Mouse (Mus musculus): ENCODE data around the gene Hnrnpul1.
"Not testable (repeated sequence)": the region's sequence is repeated elsewhere in the genome, so short reads cannot be mapped to it uniquely, and the experiment has no call there.

The Hnrnpul1 gene

GRCm38 (mm10) chr7:25780753-25781152 is 26.2 kb upstream of the Hnrnpul1 start:
- CTCF ChIA-PET = no interaction called here

GRCm38 (mm10) chr7:25780021-25780420 is 25.5 kb upstream of the Hnrnpul1 start:
- CTCF ChIA-PET = no interaction called here

GRCm38 (mm10) chr7:25768229-25768628 is 13.7 kb upstream of the Hnrnpul1 start:
- CTCF ChIA-PET = no interaction called here

DNA sequence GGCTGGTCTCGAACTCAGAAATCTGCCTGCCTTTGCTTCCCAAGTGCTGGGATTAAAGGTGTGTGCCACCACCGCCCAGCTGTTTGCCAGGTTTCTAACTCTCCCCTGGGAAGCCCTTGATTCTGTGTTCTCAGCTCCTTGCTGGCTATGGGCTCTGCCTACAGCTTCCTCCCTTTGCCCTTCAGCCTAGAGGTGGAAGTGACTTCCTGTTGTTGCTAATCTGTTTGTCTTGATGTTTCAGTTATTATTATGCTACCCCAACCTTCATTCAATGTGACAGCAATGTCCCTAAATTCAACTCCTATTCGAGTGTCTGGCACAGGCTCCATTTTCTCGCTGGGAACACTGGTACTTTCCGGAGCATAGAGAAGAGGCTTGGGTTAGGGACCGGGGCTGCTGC is 11.6 kb upstream of the Hnrnpul1 start:
- CTCF ChIA-PET = interaction anchor here (0.6 kb wide), 1 partner anchor 45 kb away, joined by 3 read pairs; no protein-coding TSS in a partner anchor

DNA sequence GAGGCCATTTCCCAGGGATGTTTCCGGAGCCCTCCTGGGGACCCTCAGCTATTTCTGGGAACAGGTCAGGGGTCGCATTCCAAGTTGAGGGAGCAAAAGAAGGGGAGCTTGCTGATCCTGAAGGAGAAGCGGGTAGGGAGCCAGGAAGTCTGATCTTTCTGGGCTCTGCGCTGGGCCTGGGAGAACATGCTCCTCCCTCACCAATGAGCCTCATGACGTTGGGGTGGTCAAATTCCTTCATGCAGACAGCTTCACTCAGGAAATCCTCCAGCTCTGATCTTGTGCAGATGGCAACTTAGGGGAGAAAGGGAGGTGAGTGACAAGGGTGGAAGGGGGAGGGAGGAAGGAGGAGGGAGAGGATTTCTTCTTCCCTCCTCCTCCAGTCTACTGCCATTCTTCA is 9.7 kb upstream of the Hnrnpul1 start:
- CTCF ChIA-PET = interaction anchor here (0.6 kb wide), 1 partner anchor 10 kb away, joined by 4 read pairs; no protein-coding TSS in a partner anchor

- CTCF ChIA-PET = no interaction called here
Measured at GRCm38 (mm10) chr7:25763678-25764077, 9.1 kb upstream of the Hnrnpul1 start.

GRCm38 (mm10) chr7:25761354-25761753 is 6.8 kb upstream of the Hnrnpul1 start:
- CTCF ChIA-PET = interaction anchor here (0.6 kb wide), 1 partner anchor 63 kb away, joined by 6 read pairs; no protein-coding TSS in a partner anchor

- CTCF ChIA-PET = interaction anchor here (0.6 kb wide), 1 partner anchor 16 kb away, joined by 3 read pairs; no protein-coding TSS in a partner anchor
Measured at GRCm38 (mm10) chr7:25756011-25756410, 1.5 kb upstream of the Hnrnpul1 start.

DNA sequence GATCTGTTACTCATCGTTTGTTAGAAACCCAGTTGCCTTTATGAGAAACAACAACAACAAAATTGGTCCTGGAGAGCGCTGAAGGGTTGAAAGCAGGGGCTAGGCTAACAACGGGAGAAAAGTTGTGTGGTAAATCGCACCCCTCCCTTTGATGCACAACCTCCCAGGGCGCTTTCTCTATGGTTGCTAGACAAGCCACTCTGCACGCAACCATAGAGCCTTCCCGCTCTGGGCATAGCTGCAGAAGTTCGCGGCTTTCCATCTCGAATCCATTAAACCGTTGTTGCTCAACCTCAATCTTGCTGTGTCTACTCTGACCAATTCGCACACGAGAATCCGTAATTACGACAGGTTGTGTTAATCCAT is 894 bp upstream of the Hnrnpul1 start:
- CTCF ChIA-PET = interaction anchor here (0.6 kb wide), 1 partner anchor 15 kb away, joined by 3 read pairs; no protein-coding TSS in a partner anchor

- CTCF ChIA-PET = interaction anchor here (0.6 kb wide), 1 partner anchor 68 kb away, joined by 4 read pairs; no protein-coding TSS in a partner anchor
Measured at GRCm38 (mm10) chr7:25754439-25754737, 169 bp downstream of the Hnrnpul1 start.

DNA sequence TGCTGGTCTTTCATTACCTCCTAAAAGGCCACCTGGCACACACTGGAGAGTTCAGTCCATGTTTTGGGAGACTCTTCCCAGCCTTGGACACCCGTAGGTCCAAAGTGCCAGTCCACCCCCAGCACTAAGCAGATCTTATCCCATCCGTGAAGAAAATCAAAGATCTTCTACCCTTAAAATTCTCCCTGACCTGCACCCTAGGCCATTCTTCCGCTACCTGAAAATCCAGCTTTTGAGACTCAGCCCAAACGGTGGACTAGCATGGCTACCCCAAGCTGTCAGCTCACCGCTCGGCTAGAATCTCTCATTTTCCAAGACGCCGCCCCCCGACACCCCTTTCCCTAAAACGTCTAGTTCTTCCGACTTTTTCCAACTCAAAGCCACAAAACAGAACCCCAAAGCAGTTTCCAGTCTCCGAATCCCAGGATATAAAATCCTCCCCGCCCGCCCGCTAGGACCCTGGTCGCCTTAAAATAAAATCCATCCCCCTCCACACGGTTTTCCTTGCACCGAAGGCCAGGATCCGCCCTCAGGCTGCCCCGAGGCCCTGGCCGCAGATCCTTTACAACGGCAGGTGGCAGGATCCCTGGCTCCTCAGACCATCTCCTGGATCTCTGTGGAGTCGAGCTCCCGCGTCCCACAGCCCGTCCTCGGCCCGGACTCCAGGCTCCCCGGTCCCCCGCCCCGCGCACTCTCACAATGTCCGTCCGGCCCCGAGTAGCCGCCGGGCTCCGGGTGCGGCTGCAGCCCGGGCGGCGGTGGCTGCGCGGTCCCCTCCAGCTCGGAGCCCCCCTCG is 716 bp downstream of the Hnrnpul1 start:
- CTCF ChIA-PET = interaction anchor here (0.6 kb wide), 2 partner anchors 69 to 97 kb away, joined by 4 read pairs; no protein-coding TSS in a partner anchor

GRCm38 (mm10) chr7:25753076-25753475 is 1.5 kb downstream of the Hnrnpul1 start:
- CTCF ChIA-PET = interaction anchor here (0.6 kb wide), 1 partner anchor 96 kb away, joined by 4 read pairs; no protein-coding TSS in a partner anchor

DNA sequence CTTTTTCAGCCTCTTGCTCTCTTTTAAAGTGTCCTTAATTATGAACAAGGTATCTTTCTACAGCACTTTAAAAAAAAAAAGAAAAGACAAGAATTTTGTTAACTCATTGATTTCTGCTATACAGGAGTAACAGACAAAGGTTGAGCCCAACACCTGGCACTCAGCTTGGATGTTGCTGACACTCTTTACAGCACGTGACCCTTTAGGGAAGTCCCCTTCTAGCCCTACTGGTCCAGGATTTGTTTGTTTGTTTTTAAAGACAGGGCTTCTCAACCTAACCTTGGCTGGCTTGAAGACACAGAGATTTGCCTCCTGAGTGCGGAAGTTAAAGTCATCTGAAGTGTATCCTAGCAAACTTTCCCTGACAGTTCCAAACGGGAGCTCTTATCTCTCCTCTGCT is 7.7 kb downstream of the Hnrnpul1 start:
- CTCF ChIA-PET = no interaction called here

- CTCF ChIA-PET = no interaction called here
Measured at GRCm38 (mm10) chr7:25738277-25738676, 16.3 kb downstream of the Hnrnpul1 start.

GRCm38 (mm10) chr7:25736920-25737319 is 17.6 kb downstream of the Hnrnpul1 start:
- CTCF ChIA-PET = interaction anchor here (0.5 to 0.7 kb wide), 2 partner anchors 13 to 1597 kb away, joined by 3 to 10 read pairs; no protein-coding TSS in a partner anchor

DNA sequence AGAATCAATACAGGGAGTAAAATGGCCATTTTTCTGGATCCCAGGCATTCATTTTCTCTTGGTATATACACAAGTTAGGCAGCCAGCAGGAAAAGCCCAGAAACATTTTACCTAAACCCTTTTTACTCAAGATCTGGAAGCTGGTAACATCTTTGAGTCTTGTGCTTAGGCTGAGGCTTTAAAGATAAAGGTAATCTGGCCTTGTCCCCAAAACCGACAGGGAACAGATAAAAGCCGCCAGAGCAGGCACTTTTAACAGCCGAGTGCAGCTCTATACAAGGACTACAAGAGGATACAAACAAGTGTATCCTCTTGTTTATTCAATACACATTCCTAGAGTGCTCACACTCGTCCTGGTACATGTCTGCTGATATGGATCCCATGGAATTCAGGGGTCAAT is 19.6 kb downstream of the Hnrnpul1 start:
- CTCF ChIA-PET = no interaction called here

DNA sequence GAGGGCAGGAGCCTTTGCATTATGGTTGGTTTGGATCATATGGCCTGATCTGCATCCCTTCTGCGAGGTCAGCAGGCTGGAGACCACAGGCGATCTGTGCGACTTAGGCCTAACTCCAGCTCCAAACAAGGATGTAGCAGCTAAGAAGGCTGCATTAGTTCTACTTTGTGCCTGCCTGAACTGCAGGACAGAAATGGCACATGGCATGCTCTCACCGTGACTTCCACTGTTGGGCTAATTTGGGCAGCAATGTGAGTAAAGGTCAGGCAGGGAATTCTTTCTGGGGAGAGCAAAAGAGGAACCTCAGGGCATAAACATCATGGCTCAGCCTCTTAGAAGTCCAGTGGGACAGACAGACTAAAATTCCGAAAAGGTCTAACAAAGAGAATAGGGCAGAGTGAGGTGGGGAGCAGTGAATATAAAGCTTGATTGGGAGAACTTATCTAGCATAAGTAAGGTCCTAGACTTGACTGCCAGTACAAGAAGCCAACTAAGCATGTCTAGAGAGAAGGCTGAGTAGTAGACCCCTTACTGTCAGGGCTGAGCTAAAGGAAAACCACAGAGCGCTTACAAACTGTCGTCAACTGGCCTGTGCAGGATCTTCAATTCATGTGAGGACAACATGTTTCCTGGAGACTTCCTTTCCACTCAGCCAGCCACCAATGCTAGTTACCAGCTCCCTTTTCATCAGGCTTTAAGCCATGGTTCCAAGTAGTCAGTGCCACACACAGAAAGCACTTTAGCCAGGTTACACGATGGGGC is 23.1 kb downstream of the Hnrnpul1 start:
- CTCF ChIA-PET = no interaction called here

GRCm38 (mm10) chr7:25729862-25730261 is 24.7 kb downstream of the Hnrnpul1 start:
- CTCF ChIA-PET = no interaction called here

GRCm38 (mm10) chr7:25729396-25729795 is 25.2 kb downstream of the Hnrnpul1 start:
- CTCF ChIA-PET = no interaction called here

DNA sequence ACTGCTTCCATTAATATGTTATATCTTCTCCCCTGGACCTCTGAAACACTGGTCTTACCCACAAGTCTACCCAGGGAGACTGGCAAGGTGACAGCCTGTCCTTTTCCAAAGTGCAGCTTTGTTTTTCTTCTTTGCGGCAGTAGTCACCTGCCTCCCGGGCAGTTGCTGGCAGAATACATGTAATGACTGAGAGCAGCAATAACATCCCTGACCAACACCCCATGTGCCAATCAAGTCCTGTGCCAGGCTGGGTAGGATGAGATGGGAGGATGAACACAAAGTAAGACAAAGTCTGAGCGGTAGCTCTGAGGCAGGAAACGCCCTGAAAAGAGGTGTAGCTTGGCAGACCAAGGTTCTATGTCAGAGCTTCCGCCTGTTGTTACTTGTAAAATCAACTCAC is 26.8 kb downstream of the Hnrnpul1 start:
- CTCF ChIA-PET = no interaction called here

DNA sequence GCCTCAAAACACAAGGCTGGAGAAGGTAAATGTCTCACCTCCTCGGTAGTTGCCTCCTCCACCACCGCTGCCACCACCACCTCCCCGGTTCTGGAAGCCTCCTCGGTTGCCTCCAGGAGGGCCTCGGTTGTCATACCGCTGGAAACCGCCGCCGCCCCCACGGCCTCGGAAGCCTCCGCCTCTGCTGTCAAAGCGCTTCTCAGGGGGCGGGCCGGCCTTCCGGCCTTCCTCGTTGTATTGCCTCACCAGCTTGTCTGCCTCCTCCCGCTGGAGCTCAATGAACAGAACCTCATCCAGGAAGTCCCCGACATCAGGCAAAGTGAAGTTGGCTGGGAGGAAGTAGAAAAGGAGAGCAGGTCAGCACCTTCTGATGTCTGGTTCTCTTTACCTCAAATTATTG is 28.7 kb downstream of the Hnrnpul1 start:
- CTCF ChIA-PET = interaction anchor here (0.6 kb wide), 1 partner anchor 101 kb away, joined by 3 read pairs; no protein-coding TSS in a partner anchor

DNA sequence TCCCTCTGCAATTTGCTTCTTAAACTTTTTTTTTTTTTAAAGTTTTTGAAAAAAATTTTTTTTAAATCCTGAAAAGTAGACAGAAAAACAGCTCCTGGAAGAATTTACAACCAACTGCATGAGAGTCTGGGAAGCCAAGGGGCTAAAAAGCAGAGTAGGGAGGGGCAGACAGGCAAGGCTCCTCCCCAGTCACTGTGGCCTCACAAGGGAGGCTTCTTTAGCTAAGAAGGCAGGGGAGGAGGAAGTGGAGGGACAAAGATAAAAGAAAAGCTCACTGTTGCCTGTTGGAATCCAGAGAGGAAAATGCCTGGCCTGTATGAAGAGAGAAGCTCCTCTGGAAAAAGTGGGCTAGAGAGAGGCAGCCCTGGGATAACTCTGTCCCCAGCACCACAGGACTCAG is 32.8 kb downstream of the Hnrnpul1 start:
- CTCF ChIA-PET = not testable (repeated sequence)

DNA sequence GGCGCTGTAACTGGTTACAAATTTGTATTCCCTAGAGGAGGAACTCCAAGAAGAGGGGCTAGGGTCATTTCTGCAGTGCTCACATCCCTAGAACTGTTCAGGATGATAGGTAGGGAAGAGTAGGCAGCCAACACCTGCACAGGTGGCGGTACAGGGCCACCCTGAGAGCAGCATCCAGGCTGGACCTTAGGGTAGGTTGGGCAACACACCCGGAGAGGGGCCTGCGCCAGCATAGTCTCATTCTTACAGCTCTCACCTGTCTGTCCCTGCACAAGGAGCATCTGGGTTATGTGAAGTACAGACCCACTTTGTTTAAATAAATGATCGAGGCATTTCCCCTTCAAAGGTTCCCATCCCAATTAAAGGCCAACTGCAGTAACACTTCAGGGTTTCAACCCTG is 33.8 kb downstream of the Hnrnpul1 start:
- CTCF ChIA-PET = interaction anchor here (0.5 to 1.1 kb wide), 2 partner anchors 33 to 45 kb away, joined by 3 to 4 read pairs; no protein-coding TSS in a partner anchor
